Mouse (Mus musculus): ENCODE measurements around the gene Tcf7l2. TPM values are rescaled to one million over a fixed set of nuclear protein-coding genes. Genes with fewer than 3 reads are reported as not detected.

The Tcf7l2 gene
- polyA plus RNA-seq, 1 experiment from 2014 or later = 53.4 TPM

DNA sequence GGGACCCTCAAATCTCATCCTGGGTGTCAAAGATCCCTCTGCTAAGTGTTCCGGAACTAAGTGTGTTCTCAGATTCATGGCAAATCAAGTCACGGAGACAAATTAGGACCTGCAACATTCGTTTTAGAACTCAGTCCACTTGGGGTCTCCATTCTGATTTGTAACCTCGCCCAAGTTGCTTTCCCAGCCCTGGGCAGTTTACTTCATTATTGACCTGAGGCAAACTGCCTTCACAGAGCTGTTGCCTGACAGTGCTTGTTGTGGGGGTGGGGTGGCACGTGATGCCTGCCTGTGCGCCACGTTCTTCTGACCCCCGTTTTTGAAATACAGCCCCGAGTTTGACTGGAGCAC is 40.4 kb upstream of the Tcf7l2 start:
- ATAC-seq (replicated peaks; ENCODE audit: low FRiP score, low read depth) (no peak), DNase-seq (ENCODE audit: low spot score) (no peak)
- Histone ChIP-seq H3K9me3 (replicated peaks; ENCODE audit: low read length) (no peaks in the 10 kb centered on the region), H3K4me2 (ENCODE audit: low read length) (peak overlapping the region; percentile 7), H3K36me3 (ENCODE audit: insufficient read depth, low read length) (no peaks in the 10 kb centered on the region), H3K4me1 (replicated peaks; ENCODE audit: insufficient read depth, low read length) (peaks cover 11% of the 10 kb centered on the region), H3K27ac (peak overlapping the region; percentile 81), H3K9ac (ENCODE audit: low read depth, low read length) (no peak overlapping the region), H3K27me3 (ENCODE audit: insufficient read depth, low read length) (no peaks in the 10 kb centered on the region), H3K4me3 (replicated peaks; ENCODE audit: low read depth, low read length) (no peak overlapping the region)
- TF ChIP-seq CTCF (IDR thresholded peaks at IDR 0.05; ENCODE audit: low read depth) = no peak
- 60% methylated on average over 9 of the region's 9 CpGs for WGBS

GRCm38 (mm10) chr19:55702081-55702480 is 39.5 kb upstream of the Tcf7l2 start:
- Histone ChIP-seq H3K9ac (ENCODE audit: low read depth, low read length) (no peak overlapping the region), H3K4me2 (ENCODE audit: low read length) (no peak overlapping the region), H3K27me3 (ENCODE audit: insufficient read depth, low read length) (no peaks in the 10 kb centered on the region), H3K4me1 (replicated peaks; ENCODE audit: insufficient read depth, low read length) (peaks cover 15% of the 10 kb centered on the region), H3K27ac (no peak overlapping the region), H3K9me3 (replicated peaks; ENCODE audit: low read length) (no peaks in the 10 kb centered on the region), H3K4me3 (replicated peaks; ENCODE audit: low read depth, low read length) (no peak overlapping the region), H3K36me3 (ENCODE audit: insufficient read depth, low read length) (no peaks in the 10 kb centered on the region)
- no peak for ATAC-seq (replicated peaks; ENCODE audit: low FRiP score, low read depth)
- TF ChIP-seq CTCF (IDR thresholded peaks at IDR 0.05; ENCODE audit: low read depth) = no peak
- WGBS = 86% methylated on average over 4 of the region's 4 CpGs
- no peak for DNase-seq (ENCODE audit: low spot score)

- Histone ChIP-seq H3K36me3 (ENCODE audit: insufficient read depth, low read length) (no peaks in the 10 kb centered on the region), H3K4me1 (replicated peaks; ENCODE audit: insufficient read depth, low read length) (peaks cover 15% of the 10 kb centered on the region), H3K4me2 (ENCODE audit: low read length) (no peak overlapping the region), H3K27ac (no peak overlapping the region), H3K27me3 (ENCODE audit: insufficient read depth, low read length) (no peaks in the 10 kb centered on the region), H3K4me3 (replicated peaks; ENCODE audit: low read depth, low read length) (no peak overlapping the region), H3K9ac (ENCODE audit: low read depth, low read length) (no peak overlapping the region), H3K9me3 (replicated peaks; ENCODE audit: low read length) (no peaks in the 10 kb centered on the region)
- WGBS = 94% methylated on average over 8 of the region's 8 CpGs
- no peak for ATAC-seq (replicated peaks; ENCODE audit: low FRiP score, low read depth)
- no peak for DNase-seq (ENCODE audit: low spot score)
- no peak for TF ChIP-seq CTCF (IDR thresholded peaks at IDR 0.05; ENCODE audit: low read depth)
These were observed 38.9 kb upstream of the Tcf7l2 start for GRCm38 (mm10) chr19:55702716-55703115.

- 69% methylated on average over 6 of the region's 6 CpGs for WGBS
- Histone ChIP-seq H3K36me3 (ENCODE audit: insufficient read depth, low read length) (no peaks in the 10 kb centered on the region), H3K4me1 (replicated peaks; ENCODE audit: insufficient read depth, low read length) (peaks cover 15% of the 10 kb centered on the region), H3K27me3 (ENCODE audit: insufficient read depth, low read length) (no peaks in the 10 kb centered on the region), H3K9me3 (replicated peaks; ENCODE audit: low read length) (no peaks in the 10 kb centered on the region), H3K4me2 (ENCODE audit: low read length) (no peak overlapping the region), H3K27ac (no peak overlapping the region), H3K4me3 (replicated peaks; ENCODE audit: low read depth, low read length) (no peak overlapping the region), H3K9ac (ENCODE audit: low read depth, low read length) (no peak overlapping the region)
- no peak for ATAC-seq (replicated peaks; ENCODE audit: low FRiP score, low read depth)
- no peak for TF ChIP-seq CTCF (IDR thresholded peaks at IDR 0.05; ENCODE audit: low read depth)
- no peak for DNase-seq (ENCODE audit: low spot score)
These were observed 37.5 kb upstream of the Tcf7l2 start for GRCm38 (mm10) chr19:55704071-55704470.

- no peak for DNase-seq (ENCODE audit: low spot score)
- TF ChIP-seq CTCF (IDR thresholded peaks at IDR 0.05; ENCODE audit: low read depth) = no peak
- ATAC-seq (replicated peaks; ENCODE audit: low FRiP score, low read depth) = no peak
- H3K4me3 ChIP-seq (replicated peaks; ENCODE audit: low read depth, low read length) = no peak overlapping the region
- no peak overlapping the region for H3K4me2 ChIP-seq (ENCODE audit: low read length)
- H3K9me3 ChIP-seq (replicated peaks; ENCODE audit: low read length) = no peaks in the 10 kb centered on the region
- no peak overlapping the region for H3K27ac ChIP-seq
- WGBS = 58% methylated on average over 7 of the region's 7 CpGs
- no peak overlapping the region for H3K9ac ChIP-seq (ENCODE audit: low read depth, low read length)
- peaks cover 7% of the 10 kb centered on the region for H3K4me1 ChIP-seq (replicated peaks; ENCODE audit: insufficient read depth, low read length)
- no peaks in the 10 kb centered on the region for H3K36me3 ChIP-seq (ENCODE audit: insufficient read depth, low read length)
- no peaks in the 10 kb centered on the region for H3K27me3 ChIP-seq (ENCODE audit: insufficient read depth, low read length)
These were observed 35.3 kb upstream of the Tcf7l2 start for GRCm38 (mm10) chr19:55706300-55706699.

- no peaks in the 10 kb centered on the region for H3K36me3 ChIP-seq (ENCODE audit: insufficient read depth, low read length)
- H3K9me3 ChIP-seq (replicated peaks; ENCODE audit: low read length) = no peaks in the 10 kb centered on the region
- no peak overlapping the region for H3K9ac ChIP-seq (ENCODE audit: low read depth, low read length)
- H3K27ac ChIP-seq = no peak overlapping the region
- H3K4me3 ChIP-seq (replicated peaks; ENCODE audit: low read depth, low read length) = no peak overlapping the region
- DNase-seq (ENCODE audit: low spot score) (no peak), ATAC-seq (replicated peaks; ENCODE audit: low FRiP score, low read depth) (no peak)
- WGBS = 84% methylated on average over 6 of the region's 6 CpGs
- H3K27me3 ChIP-seq (ENCODE audit: insufficient read depth, low read length) = no peaks in the 10 kb centered on the region; the same call in 1 of the 2 replicates
- TF ChIP-seq CTCF (IDR thresholded peaks at IDR 0.05; ENCODE audit: low read depth) = no peak
- H3K4me1 ChIP-seq (replicated peaks; ENCODE audit: insufficient read depth, low read length) = peaks cover 7% of the 10 kb centered on the region; the same call in 1 of the 2 replicates
- no peak overlapping the region for H3K4me2 ChIP-seq (ENCODE audit: low read length)
These were observed 34.8 kb upstream of the Tcf7l2 start for GRCm38 (mm10) chr19:55706806-55707205.

DNA sequence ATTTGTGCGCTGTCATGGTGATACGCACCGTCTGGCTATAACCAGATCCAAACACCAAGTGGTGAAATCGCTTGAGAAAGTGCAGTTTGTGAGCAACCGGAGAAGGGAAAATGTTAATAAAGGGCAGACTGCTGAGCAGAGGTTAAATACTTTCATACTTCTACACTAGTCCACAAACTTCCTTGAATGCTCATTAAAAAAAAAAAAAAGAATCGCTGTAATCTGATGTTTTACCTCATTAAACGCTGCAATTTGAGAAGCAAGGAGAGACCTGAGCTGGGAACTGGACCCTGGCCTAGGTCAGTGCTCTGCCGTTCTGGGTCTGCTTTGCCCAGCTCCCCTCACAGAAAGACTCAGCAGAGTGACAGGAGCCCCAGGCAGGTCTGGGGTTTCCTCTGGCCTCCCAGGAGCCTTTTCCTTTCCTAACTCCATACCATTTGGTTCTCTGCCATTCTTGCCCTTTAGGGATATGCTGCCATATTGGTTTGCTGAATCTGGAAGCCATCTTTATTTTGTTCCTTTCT is 33.5 kb upstream of the Tcf7l2 start:
- ATAC-seq (replicated peaks; ENCODE audit: low FRiP score, low read depth) = no peak; the same call in 1 of the 2 replicates
- no peaks in the 10 kb centered on the region; the same call in 1 of the 2 replicates for H3K27me3 ChIP-seq (ENCODE audit: insufficient read depth, low read length)
- no peak overlapping the region for H3K9ac ChIP-seq (ENCODE audit: low read depth, low read length)
- DNase-seq (ENCODE audit: low spot score) = peak; percentile 75
- TF ChIP-seq CTCF (IDR thresholded peaks at IDR 0.05; ENCODE audit: low read depth) = no peak
- peaks cover 12% of the 10 kb centered on the region; the same call in 1 of the 2 replicates for H3K4me1 ChIP-seq (replicated peaks; ENCODE audit: insufficient read depth, low read length)
- H3K9me3 ChIP-seq (replicated peaks; ENCODE audit: low read length) = no peaks in the 10 kb centered on the region
- H3K4me2 ChIP-seq (ENCODE audit: low read length) = no peak overlapping the region
- no peak overlapping the region for H3K4me3 ChIP-seq (replicated peaks; ENCODE audit: low read depth, low read length)
- 32% methylated on average over 8 of the region's 8 CpGs for WGBS
- H3K27ac ChIP-seq = no peak overlapping the region; the same call in 1 of the 2 replicates
- no peaks in the 10 kb centered on the region for H3K36me3 ChIP-seq (ENCODE audit: insufficient read depth, low read length)

Measured in kidney, postnatal 0 days (tissue).